Mouse (Mus musculus) bone marrow macrophage, adult 2 months (primary cell): ENCODE results near the gene Cptp.

Experiments used
- CTCF ChIP-seq: IDR thresholded peaks from 2 replicates; pipeline ENCODE4 v1.5.1; 2012; ENCODE audit warnings: low read depth, mild to moderate bottlenecking, low read length, moderate library complexity
- POLR2A ChIP-seq: IDR thresholded peaks from 2 replicates; pipeline ENCODE4 v1.6.1; 2012; ENCODE audit warnings: mild to moderate bottlenecking, low read depth, low read length, borderline replicate concordance

DNA sequence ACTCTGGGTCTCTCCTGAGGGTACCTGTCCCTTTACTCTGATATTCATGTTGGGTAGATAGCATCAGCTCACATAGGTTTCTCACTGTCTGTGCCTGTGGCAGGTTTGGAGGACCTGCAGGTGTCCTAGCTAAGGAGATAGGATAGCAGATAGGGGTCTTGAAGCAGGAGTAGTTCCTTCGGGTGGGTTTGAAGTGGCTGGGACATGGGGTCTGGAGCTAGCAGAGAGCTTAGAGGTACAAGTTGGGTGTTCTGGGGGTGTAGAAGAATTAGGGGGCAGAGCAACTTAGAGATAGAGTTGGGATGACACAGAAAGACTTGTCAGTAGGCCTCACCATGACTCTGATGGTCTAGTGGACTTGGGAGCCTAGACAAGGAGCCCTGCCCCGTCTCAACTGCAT is 19.8 kb downstream of the Cptp start:
- TF ChIP-seq POLR2A: no peak
- TF ChIP-seq CTCF: no peak
